Mouse (Mus musculus): ENCODE measurements around the gene Chml. TPM values are rescaled to one million over a fixed set of nuclear protein-coding genes. Genes with fewer than 3 reads are reported as not detected.

The Chml gene
- polyA plus RNA-seq, 2 experiments: 0.81 to 1.1 TPM

DNA sequence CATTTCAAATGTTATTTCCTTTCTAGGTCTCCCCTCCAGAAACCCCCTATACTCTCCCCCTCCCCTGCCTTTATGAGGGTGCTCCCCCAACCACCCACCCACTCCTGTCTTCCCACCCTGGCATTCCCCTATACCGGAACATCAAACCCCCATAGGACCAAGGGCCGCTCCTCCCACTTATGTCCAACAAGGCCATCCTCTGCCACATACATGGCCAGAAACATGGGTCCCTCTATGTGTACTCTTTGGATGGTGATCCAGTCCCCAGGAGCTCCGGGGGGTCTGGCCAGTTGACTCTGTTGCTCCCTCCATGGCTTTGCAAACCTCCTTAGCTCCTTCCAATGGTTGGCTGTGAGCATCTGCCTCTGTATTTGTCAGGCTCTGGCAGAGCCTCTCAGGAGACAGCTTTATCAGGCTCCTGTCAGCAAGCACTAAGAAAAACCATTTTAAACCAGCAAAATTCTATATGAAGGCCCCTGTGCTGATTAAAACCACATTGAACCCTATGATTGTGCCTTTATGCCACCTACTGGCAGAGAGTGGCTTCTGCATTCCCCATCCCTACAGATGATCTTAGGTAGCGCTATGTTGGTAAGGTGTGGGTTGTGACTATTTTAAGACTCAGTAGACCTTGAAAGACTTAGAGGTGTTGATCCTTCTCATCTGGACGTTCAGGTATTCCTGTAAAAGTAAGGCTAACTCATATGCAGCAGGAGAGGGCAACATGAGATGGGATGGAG is 23.9 kb downstream of the Chml start:
- Histone ChIP-seq H3K4me2 (ENCODE audit: low read depth) (no peak overlapping the region), H3K9ac (replicated peaks) (no peak overlapping the region), H3K4me1 (replicated peaks; ENCODE audit: control insufficient read depth in 2 of 2, insufficient read depth in 2 of 2, low read length in 1 of 2) (no peaks in the 10 kb centered on the region), H3K27ac (no peak overlapping the region), H3K27me3 (ENCODE audit: control insufficient read depth, insufficient read depth, low read length) (no peaks in the 10 kb centered on the region), H3K4me3 (ENCODE audit: insufficient read depth in 1 of 2, low read depth in 2 of 2, low read length in 2 of 2) (no peak overlapping the region), H3K9me3 (ENCODE audit: control insufficient read depth, low read length) (no peaks in the 10 kb centered on the region), H3K36me3 (replicated peaks; ENCODE audit: control insufficient read depth, insufficient read depth, low read depth) (no peaks in the 10 kb centered on the region)
- no peak for TF ChIP-seq EP300 (IDR thresholded peaks at IDR 0.05; ENCODE audit: low read depth)
- peak; percentile 63 for TF ChIP-seq CTCF (IDR thresholded peaks at IDR 0.05; ENCODE audit: low read depth)
- DNase-seq (ENCODE audit: low read depth in 3 of 3, low spot score in 3 of 3) (no peak), ATAC-seq (ENCODE audit: insufficient read depth) (no peak)
- 60% methylated on average over 5 of the region's 5 CpGs for WGBS (ENCODE audit: insufficient replicate concordance)

DNA sequence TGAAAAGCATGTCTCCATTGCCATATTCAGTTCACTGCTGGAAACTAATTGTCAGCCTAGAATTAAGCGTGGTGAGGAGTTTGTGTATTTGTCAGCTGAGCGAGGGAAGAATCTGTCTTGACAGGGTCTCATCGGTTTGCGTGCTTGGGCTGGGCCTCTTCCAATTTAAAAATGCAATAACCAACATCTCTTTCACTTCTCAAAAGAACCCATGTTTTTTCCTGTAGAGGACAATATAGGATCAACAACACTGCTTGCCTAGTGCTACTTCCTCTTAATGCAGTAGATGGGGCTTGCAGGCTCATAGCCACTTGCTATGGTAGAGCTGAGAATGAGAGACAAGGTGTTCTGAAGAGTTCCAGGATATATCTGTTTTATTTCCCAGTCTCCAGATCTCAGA is 32.8 kb downstream of the Chml start:
- Histone ChIP-seq H3K4me1 (replicated peaks; ENCODE audit: control insufficient read depth in 2 of 2, insufficient read depth in 2 of 2, low read length in 1 of 2) (no peaks in the 10 kb centered on the region), H3K27ac (no peak overlapping the region), H3K36me3 (replicated peaks; ENCODE audit: control insufficient read depth, insufficient read depth, low read depth) (no peaks in the 10 kb centered on the region), H3K27me3 (ENCODE audit: control insufficient read depth, insufficient read depth, low read length) (no peaks in the 10 kb centered on the region), H3K9ac (replicated peaks) (no peak overlapping the region), H3K4me3 (ENCODE audit: insufficient read depth in 1 of 2, low read depth in 2 of 2, low read length in 2 of 2) (no peak overlapping the region), H3K4me2 (ENCODE audit: low read depth) (no peak overlapping the region), H3K9me3 (ENCODE audit: control insufficient read depth, low read length) (no peaks in the 10 kb centered on the region)
- DNase-seq (ENCODE audit: low read depth in 3 of 3, low spot score in 3 of 3) (no peak), ATAC-seq (ENCODE audit: insufficient read depth) (no peak)
- 68% methylated on average over 4 of the region's 4 CpGs for WGBS (ENCODE audit: insufficient replicate concordance)
- TF ChIP-seq CTCF (IDR thresholded peaks at IDR 0.05; ENCODE audit: low read depth): no peak
- TF ChIP-seq EP300 (IDR thresholded peaks at IDR 0.05; ENCODE audit: low read depth): no peak

- no peaks in the 10 kb centered on the region for H3K36me3 ChIP-seq (replicated peaks; ENCODE audit: control insufficient read depth, insufficient read depth, low read depth)
- TF ChIP-seq EP300 (IDR thresholded peaks at IDR 0.05; ENCODE audit: low read depth): no peak
- TF ChIP-seq CTCF (IDR thresholded peaks at IDR 0.05; ENCODE audit: low read depth): no peak
- DNase-seq (ENCODE audit: low read depth in 3 of 3, low spot score in 3 of 3) (no peak), ATAC-seq (ENCODE audit: insufficient read depth) (no peak)
- H3K4me2 ChIP-seq (ENCODE audit: low read depth): no peak overlapping the region
- no peak overlapping the region for H3K9ac ChIP-seq (replicated peaks)
- H3K9me3 ChIP-seq (ENCODE audit: control insufficient read depth, low read length): no peaks in the 10 kb centered on the region
- no peak overlapping the region for H3K27ac ChIP-seq
- peaks cover 0 to 3% of the 10 kb centered on the region in 2 experiments; a peak in 2 of 4 replicates for H3K4me1 ChIP-seq (replicated peaks; ENCODE audit: control insufficient read depth in 2 of 2, insufficient read depth in 2 of 2, low read length in 1 of 2)
- H3K4me3 ChIP-seq (ENCODE audit: insufficient read depth in 1 of 2, low read depth in 2 of 2, low read length in 2 of 2): no peak overlapping the region
- WGBS (ENCODE audit: insufficient replicate concordance): 79% methylated on average over 4 of the region's 4 CpGs
- no peaks in the 10 kb centered on the region for H3K27me3 ChIP-seq (ENCODE audit: control insufficient read depth, insufficient read depth, low read length)
These were observed 44.1 kb downstream of the Chml start for GRCm38 (mm10) chr1:175648615-175649014.

DNA sequence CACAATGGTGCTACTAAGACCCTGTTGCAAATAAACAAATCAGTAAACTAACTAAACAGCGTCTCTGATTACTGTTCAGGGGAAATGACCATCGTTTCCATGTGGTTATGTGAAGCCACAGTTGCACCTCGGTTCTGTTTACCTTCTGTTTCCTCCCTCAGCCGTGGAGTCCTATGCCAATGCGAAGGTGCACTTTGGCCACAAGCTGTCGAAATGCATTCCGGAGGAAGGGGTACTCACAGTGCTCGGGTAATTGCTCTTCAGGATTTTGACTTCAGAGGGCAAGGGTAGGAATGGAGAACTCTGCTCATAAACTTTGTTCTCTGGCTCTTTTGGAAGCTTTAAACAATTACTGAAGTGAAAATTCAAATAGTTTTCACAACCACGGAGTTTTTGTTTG is 45.7 kb downstream of the Chml start:
- peak in 1 of 3 experiments; percentile 26 for DNase-seq (ENCODE audit: low read depth in 3 of 3, low spot score in 3 of 3)
- H3K27ac ChIP-seq: no peak overlapping the region
- no peaks in the 10 kb centered on the region for H3K36me3 ChIP-seq (replicated peaks; ENCODE audit: control insufficient read depth, insufficient read depth, low read depth)
- no peaks in the 10 kb centered on the region for H3K9me3 ChIP-seq (ENCODE audit: control insufficient read depth, low read length)
- H3K4me3 ChIP-seq (ENCODE audit: insufficient read depth in 1 of 2, low read depth in 2 of 2, low read length in 2 of 2): no peak overlapping the region
- no peak overlapping the region for H3K9ac ChIP-seq (replicated peaks)
- no peak overlapping the region for H3K4me2 ChIP-seq (ENCODE audit: low read depth)
- no peaks in the 10 kb centered on the region for H3K27me3 ChIP-seq (ENCODE audit: control insufficient read depth, insufficient read depth, low read length)
- TF ChIP-seq EP300 (IDR thresholded peaks at IDR 0.05; ENCODE audit: low read depth): no peak
- TF ChIP-seq CTCF (IDR thresholded peaks at IDR 0.05; ENCODE audit: low read depth): no peak
- peaks cover 0 to 3% of the 10 kb centered on the region in 2 experiments; a peak in 2 of 4 replicates for H3K4me1 ChIP-seq (replicated peaks; ENCODE audit: control insufficient read depth in 2 of 2, insufficient read depth in 2 of 2, low read length in 1 of 2)
- 26% methylated on average over 9 of the region's 9 CpGs for WGBS (ENCODE audit: insufficient replicate concordance)
- ATAC-seq (ENCODE audit: insufficient read depth): peak; percentile 62; the same call in 1 of the 2 replicates

- H3K27ac ChIP-seq: no peak overlapping the region
- no peaks in the 10 kb centered on the region for H3K27me3 ChIP-seq (ENCODE audit: control insufficient read depth, insufficient read depth, low read length)
- H3K4me2 ChIP-seq (ENCODE audit: low read depth): no peak overlapping the region
- no peaks in the 10 kb centered on the region for H3K9me3 ChIP-seq (ENCODE audit: control insufficient read depth, low read length)
- 35% methylated on average over 5 of the region's 5 CpGs for WGBS (ENCODE audit: insufficient replicate concordance)
- no peak for DNase-seq (ENCODE audit: low read depth in 3 of 3, low spot score in 3 of 3)
- peaks cover 0 to 3% of the 10 kb centered on the region in 2 experiments; a peak in 2 of 4 replicates for H3K4me1 ChIP-seq (replicated peaks; ENCODE audit: control insufficient read depth in 2 of 2, insufficient read depth in 2 of 2, low read length in 1 of 2)
- no peak overlapping the region for H3K4me3 ChIP-seq (ENCODE audit: insufficient read depth in 1 of 2, low read depth in 2 of 2, low read length in 2 of 2)
- ATAC-seq (ENCODE audit: insufficient read depth): no peak
- TF ChIP-seq CTCF (IDR thresholded peaks at IDR 0.05; ENCODE audit: low read depth): no peak
- TF ChIP-seq EP300 (IDR thresholded peaks at IDR 0.05; ENCODE audit: low read depth): no peak
- H3K36me3 ChIP-seq (replicated peaks; ENCODE audit: control insufficient read depth, insufficient read depth, low read depth): no peaks in the 10 kb centered on the region
- H3K9ac ChIP-seq (replicated peaks): no peak overlapping the region
These were observed 49.0 kb downstream of the Chml start for GRCm38 (mm10) chr1:175643496-175644265.
